Mouse (Mus musculus) megakaryocyte, embryonic 14.5 days (primary cell): ENCODE measurements around the gene Trio.

Experiments
- FLI1 ChIP-seq: IDR thresholded peaks from 2 replicates; pipeline ENCODE4 v1.6.1; 2012; ENCODE audit warnings: low read length, inconsistent platforms, mixed read lengths
- GATA1 ChIP-seq: IDR thresholded peaks from 3 replicates; pipeline ENCODE4 v1.6.1; 2012; ENCODE audit warnings: mixed read lengths, low read length, inconsistent platforms, borderline replicate concordance

GRCm38 (mm10) chr15:27791141-27791540 is 234.5 kb downstream of the Trio start:
- no peak for TF ChIP-seq GATA1
- no peak for TF ChIP-seq FLI1
